Mouse (Mus musculus): ENCODE results near the gene S100a5. TPM values are rescaled to one million over a fixed set of nuclear protein-coding genes. Genes with fewer than 3 reads are reported as not detected.

S100a5 gene
- polyA plus RNA-seq, 2 experiments, result not detected

- no peak overlapping the region for H3K4me3 ChIP-seq (ENCODE audit: insufficient read depth in 1 of 2, low read depth in 2 of 2, low read length in 2 of 2)
- H3K4me2 ChIP-seq (ENCODE audit: low read depth), result no peak overlapping the region
- H3K4me1 ChIP-seq (replicated peaks; ENCODE audit: control insufficient read depth in 2 of 2, insufficient read depth in 2 of 2, low read length in 1 of 2), result no peaks in the 10 kb centered on the region
- ATAC-seq (ENCODE audit: insufficient read depth) (no peak), DNase-seq (ENCODE audit: low read depth in 3 of 3, low spot score in 3 of 3) (no peak)
- H3K27ac ChIP-seq, result no peak overlapping the region
- no peaks in the 10 kb centered on the region for H3K9me3 ChIP-seq (ENCODE audit: control insufficient read depth, low read length)
- no peak overlapping the region for H3K9ac ChIP-seq (replicated peaks)
- 61% methylated on average over 2 of the region's 2 CpGs for WGBS (ENCODE audit: insufficient replicate concordance)
- no peak for TF ChIP-seq CTCF (IDR thresholded peaks at IDR 0.05; ENCODE audit: low read depth)
- TF ChIP-seq EP300 (IDR thresholded peaks at IDR 0.05; ENCODE audit: low read depth), result no peak
- no peaks in the 10 kb centered on the region for H3K27me3 ChIP-seq (ENCODE audit: control insufficient read depth, insufficient read depth, low read length)
- no peaks in the 10 kb centered on the region for H3K36me3 ChIP-seq (replicated peaks; ENCODE audit: control insufficient read depth, insufficient read depth, low read depth)
These were observed 41.5 kb downstream of the S100a5 start for GRCm38 (mm10) chr3:90649832-90650231.

- WGBS (ENCODE audit: insufficient replicate concordance), result 31% methylated on average over 5 of the region's 5 CpGs
- Histone ChIP-seq H3K27me3 (ENCODE audit: control insufficient read depth, insufficient read depth, low read length) (no peaks in the 10 kb centered on the region), H3K27ac (no peak overlapping the region), H3K36me3 (replicated peaks; ENCODE audit: control insufficient read depth, insufficient read depth, low read depth) (no peaks in the 10 kb centered on the region), H3K4me3 (ENCODE audit: insufficient read depth in 1 of 2, low read depth in 2 of 2, low read length in 2 of 2) (no peak overlapping the region), H3K4me2 (ENCODE audit: low read depth) (no peak overlapping the region), H3K4me1 (replicated peaks; ENCODE audit: control insufficient read depth in 2 of 2, insufficient read depth in 2 of 2, low read length in 1 of 2) (no peaks in the 10 kb centered on the region), H3K9me3 (ENCODE audit: control insufficient read depth, low read length) (no peaks in the 10 kb centered on the region), H3K9ac (replicated peaks) (no peak overlapping the region)
- no peak for ATAC-seq (ENCODE audit: insufficient read depth)
- peak; percentile 70 for TF ChIP-seq CTCF (IDR thresholded peaks at IDR 0.05; ENCODE audit: low read depth)
- no peak for TF ChIP-seq EP300 (IDR thresholded peaks at IDR 0.05; ENCODE audit: low read depth)
- no peak for DNase-seq (ENCODE audit: low read depth in 3 of 3, low spot score in 3 of 3)
These were observed 44.7 kb downstream of the S100a5 start for GRCm38 (mm10) chr3:90652878-90653508.

- Histone ChIP-seq H3K4me1 (replicated peaks; ENCODE audit: control insufficient read depth in 2 of 2, insufficient read depth in 2 of 2, low read length in 1 of 2) (no peaks in the 10 kb centered on the region), H3K36me3 (replicated peaks; ENCODE audit: control insufficient read depth, insufficient read depth, low read depth) (no peaks in the 10 kb centered on the region), H3K27ac (no peak within 1 kb of the TSS), H3K27me3 (ENCODE audit: control insufficient read depth, insufficient read depth, low read length) (no peaks in the 10 kb centered on the region), H3K9me3 (ENCODE audit: control insufficient read depth, low read length) (no peaks in the 10 kb centered on the region), H3K9ac (replicated peaks) (no peak within 1 kb of the TSS), H3K4me2 (ENCODE audit: low read depth) (no peak within 1 kb of the TSS), H3K4me3 (ENCODE audit: insufficient read depth in 1 of 2, low read depth in 2 of 2, low read length in 2 of 2) (no peak within 1 kb of the TSS)
- TF ChIP-seq CTCF (IDR thresholded peaks at IDR 0.05; ENCODE audit: low read depth) (no peak), EP300 (IDR thresholded peaks at IDR 0.05; ENCODE audit: low read depth) (no peak)
- DNase-seq (ENCODE audit: low read depth in 3 of 3, low spot score in 3 of 3), result no peak
- ATAC-seq (ENCODE audit: insufficient read depth), result no peak
These were observed 45.4 kb downstream of the S100a5 start, which contains the start of gene S100a7a for GRCm38 (mm10) chr3:90653717-90654116. Gene S100a7a, plus strand, starts transcription at chr3:90654017.

- 50% methylated on average over 4 of the region's 4 CpGs for WGBS (ENCODE audit: insufficient replicate concordance)
- no peak for TF ChIP-seq EP300 (IDR thresholded peaks at IDR 0.05; ENCODE audit: low read depth)
- TF ChIP-seq CTCF (IDR thresholded peaks at IDR 0.05; ENCODE audit: low read depth), result peak; percentile 36; the same call in 1 of the 2 replicates
- no peaks in the 10 kb centered on the region for H3K36me3 ChIP-seq (replicated peaks; ENCODE audit: control insufficient read depth, insufficient read depth, low read depth)
- no peak for DNase-seq (ENCODE audit: low read depth in 3 of 3, low spot score in 3 of 3)
- H3K4me1 ChIP-seq (replicated peaks; ENCODE audit: control insufficient read depth in 2 of 2, insufficient read depth in 2 of 2, low read length in 1 of 2), result no peaks in the 10 kb centered on the region
- no peak overlapping the region for H3K4me3 ChIP-seq (ENCODE audit: insufficient read depth in 1 of 2, low read depth in 2 of 2, low read length in 2 of 2)
- H3K9ac ChIP-seq (replicated peaks), result no peak overlapping the region
- no peaks in the 10 kb centered on the region for H3K27me3 ChIP-seq (ENCODE audit: control insufficient read depth, insufficient read depth, low read length)
- no peaks in the 10 kb centered on the region for H3K9me3 ChIP-seq (ENCODE audit: control insufficient read depth, low read length)
- no peak overlapping the region for H3K27ac ChIP-seq
- no peak for ATAC-seq (ENCODE audit: insufficient read depth)
- H3K4me2 ChIP-seq (ENCODE audit: low read depth), result no peak overlapping the region
These were observed 49.1 kb downstream of the S100a5 start for GRCm38 (mm10) chr3:90657405-90657804.

- Histone ChIP-seq H3K4me2 (ENCODE audit: low read depth) (no peak overlapping the region), H3K27me3 (ENCODE audit: control insufficient read depth, insufficient read depth, low read length) (no peaks in the 10 kb centered on the region), H3K27ac (no peak overlapping the region), H3K4me3 (ENCODE audit: insufficient read depth in 1 of 2, low read depth in 2 of 2, low read length in 2 of 2) (no peak overlapping the region), H3K36me3 (replicated peaks; ENCODE audit: control insufficient read depth, insufficient read depth, low read depth) (no peaks in the 10 kb centered on the region), H3K9me3 (ENCODE audit: control insufficient read depth, low read length) (no peaks in the 10 kb centered on the region), H3K4me1 (replicated peaks; ENCODE audit: control insufficient read depth in 2 of 2, insufficient read depth in 2 of 2, low read length in 1 of 2) (no peaks in the 10 kb centered on the region), H3K9ac (replicated peaks) (no peak overlapping the region)
- no peak for TF ChIP-seq CTCF (IDR thresholded peaks at IDR 0.05; ENCODE audit: low read depth)
- no peak for TF ChIP-seq EP300 (IDR thresholded peaks at IDR 0.05; ENCODE audit: low read depth)
- ATAC-seq (ENCODE audit: insufficient read depth) (no peak), DNase-seq (ENCODE audit: low read depth in 3 of 3, low spot score in 3 of 3) (no peak)
These were observed 51.2 kb downstream of the S100a5 start for GRCm38 (mm10) chr3:90659364-90660044.

Other genes starting within 250 kb of the S100a5 start
- gene Slc27a3, start 218.6 kb upstream of the S100a5 start, polyA plus RNA-seq (2012; rRNA removed), result 2.1 TPM in 2 replicates
- 0.76 and 1.0 TPM in 2 replicates for gene Slc27a3, start 218.6 kb upstream of the S100a5 start, polyA plus RNA-seq (2014; fragmentation: Nextera tagmentation; extraction: Ambion mirVana)
- 11.3 and 12.7 TPM in 2 replicates for gene Ints3, start 174.9 kb upstream of the S100a5 start, polyA plus RNA-seq (2012; rRNA removed)
- 6.6 and 9.4 TPM in 2 replicates for gene Ints3, start 174.9 kb upstream of the S100a5 start, polyA plus RNA-seq (2014; fragmentation: Nextera tagmentation; extraction: Ambion mirVana)
- 6.5 and 7.2 TPM in 2 replicates for gene Npr1, start 142.7 kb upstream of the S100a5 start, polyA plus RNA-seq (2012; rRNA removed)
- 2.8 and 4.0 TPM in 2 replicates for gene Npr1, start 142.7 kb upstream of the S100a5 start, polyA plus RNA-seq (2014; fragmentation: Nextera tagmentation; extraction: Ambion mirVana)
- 23.3 and 34.5 TPM in 2 replicates for gene Ilf2, start 132.4 kb upstream of the S100a5 start, polyA plus RNA-seq (2012; rRNA removed)
- 46.5 and 48.9 TPM in 2 replicates for gene Ilf2, start 132.4 kb upstream of the S100a5 start, polyA plus RNA-seq (2014; fragmentation: Nextera tagmentation; extraction: Ambion mirVana)
- gene Snapin, start 117.5 kb upstream of the S100a5 start, polyA plus RNA-seq (2012; rRNA removed), result 7.4 and 9.3 TPM in 2 replicates
- gene Snapin, start 117.5 kb upstream of the S100a5 start, polyA plus RNA-seq (2014; fragmentation: Nextera tagmentation; extraction: Ambion mirVana), result 17.0 and 18.7 TPM in 2 replicates
- gene Chtop, start 99.0 kb upstream of the S100a5 start, polyA plus RNA-seq (2012; rRNA removed), result 33.6 and 49.9 TPM in 2 replicates
- 29.7 and 32.7 TPM in 2 replicates for gene Chtop, start 99.0 kb upstream of the S100a5 start, polyA plus RNA-seq (2014; fragmentation: Nextera tagmentation; extraction: Ambion mirVana)
- 9.2 and 14.9 TPM in 2 replicates for gene S100a1, start 94.1 kb upstream of the S100a5 start, polyA plus RNA-seq (2012; rRNA removed)
- gene S100a1, start 94.1 kb upstream of the S100a5 start, polyA plus RNA-seq (2014; fragmentation: Nextera tagmentation; extraction: Ambion mirVana), result 20.8 and 27.1 TPM in 2 replicates
- gene S100a13, start 94.1 kb upstream of the S100a5 start, polyA plus RNA-seq (2012; rRNA removed), result 7.4 and 11.1 TPM in 2 replicates
- gene S100a13, start 94.1 kb upstream of the S100a5 start, polyA plus RNA-seq (2014; fragmentation: Nextera tagmentation; extraction: Ambion mirVana), result 18.0 and 19.7 TPM in 2 replicates
- gene S100a14, start 81.7 kb upstream of the S100a5 start, polyA plus RNA-seq (2012; rRNA removed), result 0.11 and 0.13 TPM in 2 replicates
- not detected in 2 replicates for gene S100a14, start 81.7 kb upstream of the S100a5 start, polyA plus RNA-seq (2014; fragmentation: Nextera tagmentation; extraction: Ambion mirVana)
- 12.3 and 15.5 TPM in 2 replicates for gene S100a16, start 71.3 kb upstream of the S100a5 start, polyA plus RNA-seq (2012; rRNA removed)
- gene S100a16, start 71.3 kb upstream of the S100a5 start, polyA plus RNA-seq (2014; fragmentation: Nextera tagmentation; extraction: Ambion mirVana), result 24.1 and 24.9 TPM in 2 replicates
- gene S100a3, start 47.9 kb upstream of the S100a5 start, polyA plus RNA-seq (2012; rRNA removed), result not detected in 2 replicates
- gene S100a3, start 47.9 kb upstream of the S100a5 start, polyA plus RNA-seq (2014; fragmentation: Nextera tagmentation; extraction: Ambion mirVana), result 0.20 TPM in 1 of 2 replicates, not detected in the other
- not detected in 2 replicates for gene S100a2, start 18.3 kb upstream of the S100a5 start, polyA plus RNA-seq (2012; rRNA removed)
- not detected in 2 replicates for gene S100a2, start 18.3 kb upstream of the S100a5 start, polyA plus RNA-seq (2014; fragmentation: Nextera tagmentation; extraction: Ambion mirVana)
- gene Gm42674, start 6.6 kb upstream of the S100a5 start, polyA plus RNA-seq (2012; rRNA removed), result not detected in 2 replicates
- not detected in 2 replicates for gene Gm42674, start 6.6 kb upstream of the S100a5 start, polyA plus RNA-seq (2014; fragmentation: Nextera tagmentation; extraction: Ambion mirVana)
- 1.0 and 2.0 TPM in 2 replicates for gene S100a4, start 4.8 kb upstream of the S100a5 start, polyA plus RNA-seq (2012; rRNA removed)
- gene S100a4, start 4.8 kb upstream of the S100a5 start, polyA plus RNA-seq (2014; fragmentation: Nextera tagmentation; extraction: Ambion mirVana), result 0.73 and 1.0 TPM in 2 replicates
- gene S100a6, start 4.4 kb downstream of the S100a5 start, polyA plus RNA-seq (2012; rRNA removed), result 3.4 and 5.4 TPM in 2 replicates
- 7.2 and 13.6 TPM in 2 replicates for gene S100a6, start 4.4 kb downstream of the S100a5 start, polyA plus RNA-seq (2014; fragmentation: Nextera tagmentation; extraction: Ambion mirVana)
- not detected in 2 replicates for gene S100a7a, start 45.5 kb downstream of the S100a5 start, polyA plus RNA-seq (2012; rRNA removed)
- not detected in 2 replicates for gene S100a7a, start 45.5 kb downstream of the S100a5 start, polyA plus RNA-seq (2014; fragmentation: Nextera tagmentation; extraction: Ambion mirVana)
- 203 and 418 TPM in 2 replicates for gene S100a8, start 60.5 kb downstream of the S100a5 start, polyA plus RNA-seq (2012; rRNA removed)
- 838 and 1,223 TPM in 2 replicates for gene S100a8, start 60.5 kb downstream of the S100a5 start, polyA plus RNA-seq (2014; fragmentation: Nextera tagmentation; extraction: Ambion mirVana)
- 292 and 431 TPM in 2 replicates for gene S100a9, start 87.2 kb downstream of the S100a5 start, polyA plus RNA-seq (2012; rRNA removed)
- 583 and 836 TPM in 2 replicates for gene S100a9, start 87.2 kb downstream of the S100a5 start, polyA plus RNA-seq (2014; fragmentation: Nextera tagmentation; extraction: Ambion mirVana)
- 0.02 TPM in 1 of 2 replicates, not detected in the other for gene Pglyrp4, start 118.4 kb downstream of the S100a5 start, polyA plus RNA-seq (2012; rRNA removed)
- 0.06 TPM in 1 of 2 replicates, not detected in the other for gene Pglyrp4, start 118.4 kb downstream of the S100a5 start, polyA plus RNA-seq (2014; fragmentation: Nextera tagmentation; extraction: Ambion mirVana)
- not detected in 2 replicates for gene Gm5849, start 169.4 kb downstream of the S100a5 start, polyA plus RNA-seq (2012; rRNA removed)
- not detected in 2 replicates for gene Gm5849, start 169.4 kb downstream of the S100a5 start, polyA plus RNA-seq (2014; fragmentation: Nextera tagmentation; extraction: Ambion mirVana)

Data from liver, embryonic 14.5 days (tissue).